Mouse (Mus musculus): Measurements from ENCODE around the gene Six2. TPM values are rescaled to one million over a fixed set of nuclear protein-coding genes. Genes with fewer than 3 reads are reported as not detected.

The Six2 gene
- polyA plus RNA-seq, 1 experiment from 2014 or later = 0.06 TPM

DNA sequence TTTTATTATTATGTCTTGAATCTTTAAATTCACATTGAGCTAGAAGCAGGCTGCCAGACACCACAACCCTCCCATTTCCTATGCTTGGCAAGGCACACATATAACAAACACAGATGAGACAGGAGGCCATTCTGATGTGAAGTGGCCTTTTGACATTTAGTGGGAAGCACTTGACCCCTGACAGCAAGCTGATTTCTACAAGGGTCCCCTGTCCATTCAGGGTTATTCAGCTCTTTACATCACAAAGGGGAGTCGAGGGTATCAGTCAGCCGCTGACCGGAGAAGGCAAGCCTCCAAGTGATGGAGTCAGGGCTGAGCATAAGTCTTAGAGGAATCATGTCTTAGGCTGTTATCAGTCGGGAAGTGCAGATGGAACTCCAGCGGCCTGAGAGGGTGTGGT lies 26.3 kb upstream of the Six2 start:
- no peak for ATAC-seq (ENCODE audit: low read depth)
- no peak overlapping the region for H3K4me2 ChIP-seq (ENCODE audit: low read depth, low read length)
- H3K9me3 ChIP-seq (ENCODE audit: control insufficient read depth, low read length) = 0 out of 2 replicates have a peak, but pooled peaks cover 2% of the 10 kb centered on the region
- no peak overlapping the region for H3K9ac ChIP-seq (ENCODE audit: low read length)
- no peaks in the 10 kb centered on the region for H3K36me3 ChIP-seq (ENCODE audit: control insufficient read depth, insufficient read depth, low read length)
- H3K27me3 ChIP-seq (ENCODE audit: control insufficient read depth, insufficient read depth, low read depth, low read length) = no peaks in the 10 kb centered on the region
- no peak overlapping the region for H3K4me3 ChIP-seq (ENCODE audit: low read length)
- no peaks in the 10 kb centered on the region for H3K4me1 ChIP-seq (replicated peaks; ENCODE audit: control insufficient read depth, insufficient read depth, low read length)
- WGBS = 51% methylated on average over 5 of the region's 5 CpGs
- no peak overlapping the region for H3K27ac ChIP-seq (ENCODE audit: low read length)

DNA sequence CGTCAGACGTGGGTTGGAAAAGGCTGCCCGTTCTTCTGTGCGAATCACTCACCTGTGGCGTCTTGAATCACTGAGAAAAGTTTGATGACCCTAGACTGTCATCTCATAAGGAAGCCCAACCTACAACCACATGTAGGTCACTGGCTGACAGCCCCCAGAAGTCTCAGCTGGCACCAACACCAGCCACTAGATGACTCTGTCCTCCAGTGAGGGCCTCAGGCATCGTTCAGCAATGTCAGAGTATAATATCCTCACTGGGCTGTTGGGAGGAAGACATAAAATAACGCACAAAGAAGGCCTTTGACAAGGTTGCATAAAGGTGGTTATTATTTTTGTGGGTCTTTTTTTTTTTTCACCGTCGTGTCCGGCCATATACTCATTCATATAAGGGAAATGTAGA lies 24.8 kb upstream of the Six2 start:
- WGBS = 87% methylated on average over 10 of the region's 10 CpGs

DNA sequence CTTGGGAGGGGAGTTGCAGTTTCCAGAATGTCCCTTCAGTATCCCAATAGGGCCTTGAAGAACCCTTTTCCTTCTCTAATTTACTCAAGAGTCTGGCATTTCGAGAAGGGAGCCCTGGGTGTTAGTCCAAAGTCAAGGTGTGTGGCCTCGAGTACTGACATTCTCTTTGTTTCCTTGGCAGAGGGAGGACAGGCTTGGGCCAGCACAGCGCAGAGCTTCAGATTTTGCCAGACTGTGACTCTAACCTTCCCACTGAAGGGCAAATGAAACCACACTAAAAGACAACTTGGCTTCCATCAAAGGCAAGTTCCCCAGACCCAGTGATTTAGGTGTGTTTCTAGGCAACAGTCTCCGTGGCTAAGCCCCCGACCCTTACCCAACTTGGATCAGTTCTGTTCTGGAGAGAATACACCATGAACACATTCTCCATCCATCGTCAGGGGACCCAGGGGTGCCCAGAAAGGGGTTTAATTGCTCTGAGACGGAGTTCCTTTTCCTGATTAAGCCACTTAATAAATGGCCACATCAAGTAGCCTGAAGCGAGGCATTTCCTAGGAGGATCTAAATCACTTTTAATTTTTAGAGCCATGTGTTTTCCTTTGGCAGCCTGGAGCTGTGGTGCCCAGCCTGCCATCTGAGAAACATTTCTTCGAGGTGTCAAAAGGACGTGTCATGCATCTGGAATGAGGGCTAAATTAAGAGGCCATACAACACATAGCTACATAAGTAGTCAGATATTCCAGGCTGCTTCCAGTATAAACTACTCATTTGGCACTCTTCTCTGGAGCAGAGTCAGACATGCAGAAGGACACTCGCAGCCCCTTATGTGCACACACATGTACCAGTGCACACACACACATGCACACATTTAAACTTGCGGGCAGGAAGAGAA lies 16.5 kb upstream of the Six2 start:
- H3K9me3 ChIP-seq (ENCODE audit: control insufficient read depth, low read length) = no peaks in the 10 kb centered on the region
- no peaks in the 10 kb centered on the region for H3K36me3 ChIP-seq (ENCODE audit: control insufficient read depth, insufficient read depth, low read length)
- 60% methylated on average over 12 of the region's 12 CpGs for WGBS
- H3K4me2 ChIP-seq (ENCODE audit: low read depth, low read length) = no peak overlapping the region
- H3K9ac ChIP-seq (ENCODE audit: low read length) = no peak overlapping the region
- no peaks in the 10 kb centered on the region for H3K27me3 ChIP-seq (ENCODE audit: control insufficient read depth, insufficient read depth, low read depth, low read length)
- no peak for ATAC-seq (ENCODE audit: low read depth)
- H3K4me1 ChIP-seq (replicated peaks; ENCODE audit: control insufficient read depth, insufficient read depth, low read length) = no peaks in the 10 kb centered on the region
- no peak overlapping the region for H3K4me3 ChIP-seq (ENCODE audit: low read length)
- no peak overlapping the region for H3K27ac ChIP-seq (ENCODE audit: low read length)

More for the DNA sequence above, 24.8 kb upstream of the Six2 start:
- no peak overlapping the region for H3K27ac ChIP-seq (ENCODE audit: low read length)
- no peak for ATAC-seq (ENCODE audit: low read depth)
- H3K9me3 ChIP-seq (ENCODE audit: control insufficient read depth, low read length) = 0 out of 2 replicates have a peak, but pooled peaks cover 2% of the 10 kb centered on the region
- no peaks in the 10 kb centered on the region for H3K27me3 ChIP-seq (ENCODE audit: control insufficient read depth, insufficient read depth, low read depth, low read length)
- H3K4me1 ChIP-seq (replicated peaks; ENCODE audit: control insufficient read depth, insufficient read depth, low read length) = no peaks in the 10 kb centered on the region
- H3K36me3 ChIP-seq (ENCODE audit: control insufficient read depth, insufficient read depth, low read length) = no peaks in the 10 kb centered on the region
- H3K9ac ChIP-seq (ENCODE audit: low read length) = no peak overlapping the region
- no peak overlapping the region for H3K4me2 ChIP-seq (ENCODE audit: low read depth, low read length)
- no peak overlapping the region for H3K4me3 ChIP-seq (ENCODE audit: low read length)

DNA sequence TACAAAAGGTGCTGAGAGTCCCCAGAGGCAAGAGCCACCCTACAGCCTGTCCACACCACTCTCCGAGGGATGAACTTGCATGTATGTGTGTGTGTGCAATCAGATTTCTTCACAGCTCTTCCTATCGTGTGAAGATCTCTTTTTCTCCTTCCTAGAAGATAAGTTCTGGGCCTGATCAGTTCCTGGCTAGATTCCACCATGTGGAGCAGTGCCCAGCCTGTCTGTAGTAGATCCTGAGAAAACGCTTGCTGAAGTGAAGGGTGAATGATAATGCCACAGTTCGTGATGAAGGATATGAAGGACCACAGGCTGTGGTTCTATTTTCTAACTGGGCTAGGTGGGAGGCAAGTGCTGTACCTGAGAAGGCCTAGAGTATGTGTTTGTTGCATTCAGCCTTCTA lies 12.0 kb upstream of the Six2 start:
- WGBS = 54% methylated on average over 4 of the region's 4 CpGs
- H3K27ac ChIP-seq (ENCODE audit: low read length) = no peak overlapping the region
- H3K4me1 ChIP-seq (replicated peaks; ENCODE audit: control insufficient read depth, insufficient read depth, low read length) = no peaks in the 10 kb centered on the region
- H3K4me2 ChIP-seq (ENCODE audit: low read depth, low read length) = no peak overlapping the region
- no peak overlapping the region for H3K9ac ChIP-seq (ENCODE audit: low read length)
- no peak overlapping the region for H3K4me3 ChIP-seq (ENCODE audit: low read length)
- H3K27me3 ChIP-seq (ENCODE audit: control insufficient read depth, insufficient read depth, low read depth, low read length) = peaks cover 11% of the 10 kb centered on the region
- ATAC-seq (ENCODE audit: low read depth) = no peak
- no peaks in the 10 kb centered on the region for H3K36me3 ChIP-seq (ENCODE audit: control insufficient read depth, insufficient read depth, low read length)
- no peaks in the 10 kb centered on the region for H3K9me3 ChIP-seq (ENCODE audit: control insufficient read depth, low read length)

DNA sequence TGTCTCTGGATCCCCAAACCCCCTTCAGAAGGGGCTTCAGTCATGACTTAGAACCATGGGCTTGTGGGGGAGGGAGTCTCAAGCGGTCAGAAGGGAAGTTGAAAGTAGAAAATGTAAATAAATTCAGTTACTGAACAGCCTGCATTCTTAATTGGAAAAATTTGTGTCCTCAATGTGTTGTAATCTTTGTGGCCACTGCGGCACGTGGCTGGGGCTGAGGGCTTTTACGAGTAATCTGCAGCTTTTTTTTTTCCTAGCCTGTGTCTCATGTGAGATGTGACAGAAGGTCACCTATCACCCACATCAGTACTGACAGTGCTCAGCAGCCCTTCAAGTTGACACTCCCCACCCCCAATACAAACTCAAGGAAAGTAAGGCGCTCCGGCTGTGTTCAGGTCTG lies 10.6 kb upstream of the Six2 start:
- no peaks in the 10 kb centered on the region for H3K36me3 ChIP-seq (ENCODE audit: control insufficient read depth, insufficient read depth, low read length)
- no peak overlapping the region for H3K9ac ChIP-seq (ENCODE audit: low read length)
- H3K9me3 ChIP-seq (ENCODE audit: control insufficient read depth, low read length) = peaks cover 3% of the 10 kb centered on the region; the same call in 1 of the 2 replicates
- 55% methylated on average over 6 of the region's 6 CpGs for WGBS
- no peak overlapping the region for H3K4me2 ChIP-seq (ENCODE audit: low read depth, low read length)
- H3K27ac ChIP-seq (ENCODE audit: low read length) = no peak overlapping the region
- no peak for ATAC-seq (ENCODE audit: low read depth)
- H3K4me1 ChIP-seq (replicated peaks; ENCODE audit: control insufficient read depth, insufficient read depth, low read length) = no peaks in the 10 kb centered on the region
- peaks cover 20% of the 10 kb centered on the region for H3K27me3 ChIP-seq (ENCODE audit: control insufficient read depth, insufficient read depth, low read depth, low read length)
- no peak overlapping the region for H3K4me3 ChIP-seq (ENCODE audit: low read length)

DNA sequence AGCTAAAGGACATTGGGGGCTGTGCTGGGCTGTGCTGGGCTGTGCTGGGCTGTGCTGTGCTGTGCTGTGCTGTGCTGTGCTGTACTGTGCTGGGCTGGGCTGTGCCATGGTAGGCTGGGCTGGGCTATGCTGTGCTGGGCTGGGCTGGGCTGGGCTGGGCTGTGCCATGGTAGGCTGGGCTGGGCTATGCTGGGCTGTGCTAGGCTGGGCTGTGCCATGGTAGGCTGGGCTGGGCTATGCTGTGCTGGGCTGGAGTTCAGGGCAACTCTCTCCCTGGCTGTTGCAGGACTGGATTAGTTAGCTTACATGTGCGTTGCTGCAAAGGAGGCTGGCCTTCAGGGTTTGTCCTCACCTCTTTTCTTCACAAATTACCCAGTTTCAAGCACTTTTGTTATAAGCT lies 9.9 kb upstream of the Six2 start:
- no peak overlapping the region for H3K9ac ChIP-seq (ENCODE audit: low read length)
- ATAC-seq (ENCODE audit: low read depth) = no peak
- H3K36me3 ChIP-seq (ENCODE audit: control insufficient read depth, insufficient read depth, low read length) = no peaks in the 10 kb centered on the region
- no peak overlapping the region for H3K27ac ChIP-seq (ENCODE audit: low read length)
- H3K4me1 ChIP-seq (replicated peaks; ENCODE audit: control insufficient read depth, insufficient read depth, low read length) = no peaks in the 10 kb centered on the region
- no peak overlapping the region for H3K4me3 ChIP-seq (ENCODE audit: low read length)
- H3K9me3 ChIP-seq (ENCODE audit: control insufficient read depth, low read length) = peaks cover 3% of the 10 kb centered on the region; the same call in 1 of the 2 replicates
- no peak overlapping the region for H3K4me2 ChIP-seq (ENCODE audit: low read depth, low read length)
- 72% methylated on average over 1 of the region's 1 CpGs for WGBS
- peaks cover 26% of the 10 kb centered on the region for H3K27me3 ChIP-seq (ENCODE audit: control insufficient read depth, insufficient read depth, low read depth, low read length)

DNA sequence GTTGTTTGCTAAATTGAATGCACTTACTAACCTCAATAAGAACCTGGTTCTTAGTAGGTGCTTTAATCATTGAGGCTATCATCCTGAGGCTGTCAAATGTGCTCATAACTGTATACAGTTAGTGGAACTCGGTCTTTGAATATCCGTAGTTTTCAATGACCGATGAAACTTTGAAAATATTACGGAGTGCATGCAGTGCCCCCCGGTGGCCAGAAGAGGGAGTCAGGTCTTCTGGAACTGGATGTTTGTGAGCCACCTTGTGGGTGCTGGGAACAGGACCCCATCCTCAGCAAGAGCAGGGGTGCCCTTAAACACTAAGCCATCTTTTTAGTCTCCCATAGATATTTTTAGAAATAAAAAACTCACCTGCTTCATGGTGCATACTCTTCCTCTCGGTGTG lies 6.4 kb upstream of the Six2 start:
- WGBS = 78% methylated on average over 6 of the region's 6 CpGs
- Histone ChIP-seq H3K4me2 (ENCODE audit: low read depth, low read length) (no peak overlapping the region), H3K36me3 (ENCODE audit: control insufficient read depth, insufficient read depth, low read length) (no peaks in the 10 kb centered on the region), H3K27me3 (ENCODE audit: control insufficient read depth, insufficient read depth, low read depth, low read length) (peaks cover 61% of the 10 kb centered on the region), H3K4me1 (replicated peaks; ENCODE audit: control insufficient read depth, insufficient read depth, low read length) (no peaks in the 10 kb centered on the region), H3K27ac (ENCODE audit: low read length) (no peak overlapping the region), H3K9ac (ENCODE audit: low read length) (no peak overlapping the region), H3K4me3 (ENCODE audit: low read length) (no peak overlapping the region), H3K9me3 (ENCODE audit: control insufficient read depth, low read length) (peaks cover 3% of the 10 kb centered on the region; the same call in 1 of the 2 replicates)
- no peak for ATAC-seq (ENCODE audit: low read depth)

DNA sequence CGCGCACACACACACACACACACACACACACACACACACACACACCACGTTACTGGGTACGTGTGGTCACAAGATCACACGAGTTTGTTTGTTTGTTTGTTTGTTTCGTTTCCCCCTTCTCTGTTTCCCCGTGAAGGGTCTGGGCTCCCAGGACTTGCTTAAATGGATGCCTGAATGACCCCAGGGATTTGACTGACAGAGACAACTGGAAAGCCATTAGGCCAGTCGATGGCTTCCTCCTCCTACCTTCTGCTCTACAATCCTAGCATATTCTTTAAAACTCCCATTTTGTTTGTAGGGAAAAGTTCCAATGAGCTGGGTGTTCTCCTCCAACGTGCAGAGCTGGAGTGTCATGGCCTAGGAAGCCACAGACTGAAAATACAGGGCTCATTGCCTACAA lies 5.0 kb upstream of the Six2 start:
- 12% methylated on average over 9 of the region's 9 CpGs for WGBS
- no peaks in the 10 kb centered on the region for H3K36me3 ChIP-seq (ENCODE audit: control insufficient read depth, insufficient read depth, low read length)
- H3K9ac ChIP-seq (ENCODE audit: low read length) = no peak overlapping the region
- H3K27me3 ChIP-seq (ENCODE audit: control insufficient read depth, insufficient read depth, low read depth, low read length) = peaks cover 75% of the 10 kb centered on the region
- ATAC-seq (ENCODE audit: low read depth) = no peak
- no peak overlapping the region for H3K27ac ChIP-seq (ENCODE audit: low read length)
- peaks cover 11% of the 10 kb centered on the region for H3K4me1 ChIP-seq (replicated peaks; ENCODE audit: control insufficient read depth, insufficient read depth, low read length)
- H3K4me2 ChIP-seq (ENCODE audit: low read depth, low read length) = no peak overlapping the region
- H3K9me3 ChIP-seq (ENCODE audit: control insufficient read depth, low read length) = peaks cover 3% of the 10 kb centered on the region; the same call in 1 of the 2 replicates
- no peak overlapping the region for H3K4me3 ChIP-seq (ENCODE audit: low read length)

DNA sequence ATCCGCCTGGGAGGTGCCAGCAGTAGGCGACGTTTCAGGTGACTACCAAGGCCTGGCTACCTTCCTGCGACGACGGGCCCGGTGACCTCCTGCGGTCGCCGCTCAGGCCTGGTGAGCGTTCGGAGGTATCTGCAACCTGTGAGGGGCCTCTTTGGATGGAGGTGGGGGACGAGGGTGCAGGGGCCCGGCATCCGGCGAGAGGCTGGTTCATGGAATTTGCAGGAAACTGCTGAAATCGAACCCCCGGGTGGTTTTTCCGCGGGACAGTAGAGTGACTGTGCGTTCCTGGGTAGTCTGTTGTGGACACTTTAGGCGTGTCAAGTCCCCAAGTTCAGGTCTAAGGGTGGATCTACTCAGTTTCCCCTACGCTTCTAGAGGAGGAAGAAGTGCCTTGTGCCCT lies 4.5 kb upstream of the Six2 start:
- peaks cover 15% of the 10 kb centered on the region for H3K4me1 ChIP-seq (replicated peaks; ENCODE audit: control insufficient read depth, insufficient read depth, low read length)
- H3K36me3 ChIP-seq (ENCODE audit: control insufficient read depth, insufficient read depth, low read length) = no peaks in the 10 kb centered on the region
- H3K9ac ChIP-seq (ENCODE audit: low read length) = no peak overlapping the region
- no peak overlapping the region for H3K4me2 ChIP-seq (ENCODE audit: low read depth, low read length)
- 3% methylated on average over 23 of the region's 23 CpGs for WGBS
- H3K27me3 ChIP-seq (ENCODE audit: control insufficient read depth, insufficient read depth, low read depth, low read length) = peaks cover 78% of the 10 kb centered on the region
- H3K27ac ChIP-seq (ENCODE audit: low read length) = no peak overlapping the region
- H3K4me3 ChIP-seq (ENCODE audit: low read length) = no peak overlapping the region
- no peak for ATAC-seq (ENCODE audit: low read depth)
- peaks cover 3% of the 10 kb centered on the region; the same call in 1 of the 2 replicates for H3K9me3 ChIP-seq (ENCODE audit: control insufficient read depth, low read length)

Data from lung, embryonic 16.5 days (tissue).